Mouse (Mus musculus) gastrocnemius, postnatal 36 days (tissue): Measurements from ENCODE around the gene Glrp1. TPM values are rescaled to one million over a fixed set of nuclear protein-coding genes. Genes with fewer than 3 reads are reported as not detected.

Experiments used
- DNase-seq, 2 experiments: peaks; one replicate each; pipeline ENCODE4 v3.0.0; 2022
- intact Hi-C: fragments of 180-260 bp; cut with DNase I; formaldehyde crosslinking; loops from one replicate; pipeline ENCODE4 v1.15.1; 2025
- long read RNA-seq, 2 experiments: library from polyadenylated mRNA; stranded (forward); transcript quantifications; one replicate each; pipeline ENCODE4 v2.0.0; 2021
- total RNA-seq, 2 experiments: library from RNA; stranded (reverse); gene quantifications; 2 replicates each; pipeline ENCODE4 v1.2.3; 2021

The Glrp1 gene
- not detected for total RNA-seq
- long read RNA-seq, experiment 1 = 0 reads
- long read RNA-seq, experiment 2 = 0 reads

DNA sequence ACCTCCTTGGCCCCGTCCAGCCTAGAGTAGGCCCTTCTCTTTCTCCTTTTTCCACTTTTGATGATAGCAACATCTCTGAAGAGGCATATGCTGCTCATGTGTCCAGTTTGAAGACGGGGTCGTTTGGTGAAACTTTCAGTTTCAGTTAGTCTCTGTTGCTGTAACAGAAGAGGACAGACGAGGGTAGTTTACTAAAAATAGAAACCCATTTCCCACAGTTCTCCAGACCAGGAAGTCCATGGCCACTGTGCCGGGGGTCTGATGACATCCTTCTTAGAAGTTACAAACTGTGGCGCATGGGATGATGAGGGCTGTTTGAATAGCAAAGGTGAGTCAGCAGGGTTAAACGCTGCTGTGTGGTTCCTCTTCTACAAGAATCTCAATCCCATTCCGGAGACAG lies at the start of gene Glrp1:
Glrp1 (minus strand) TSS at position 278 of the 400 bp plus-strand sequence.
- intact Hi-C loops = no loop called here
- DNase-seq = no peak

DNA sequence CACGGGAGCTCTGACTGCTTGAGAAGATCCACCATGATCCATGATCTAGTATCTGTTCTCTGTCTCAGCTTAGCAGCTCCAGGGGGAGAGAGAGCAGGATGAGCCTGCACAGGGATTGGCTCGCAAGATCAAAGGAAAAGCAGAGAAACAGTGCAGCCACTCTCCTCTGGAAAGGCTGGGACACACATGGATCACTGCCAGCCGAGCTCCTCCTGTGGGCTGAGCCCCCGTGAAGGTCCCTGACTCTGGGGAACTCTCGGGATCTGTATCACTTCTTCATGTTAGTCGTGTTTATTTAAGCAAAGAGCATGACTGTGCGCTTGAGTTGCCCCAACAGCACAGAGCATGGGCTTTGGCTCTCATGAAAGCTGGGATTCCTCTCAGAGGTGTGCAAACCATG lies 49.4 kb upstream of the Glrp1 start:
- no peak for DNase-seq
- intact Hi-C loops = no loop called here

DNA sequence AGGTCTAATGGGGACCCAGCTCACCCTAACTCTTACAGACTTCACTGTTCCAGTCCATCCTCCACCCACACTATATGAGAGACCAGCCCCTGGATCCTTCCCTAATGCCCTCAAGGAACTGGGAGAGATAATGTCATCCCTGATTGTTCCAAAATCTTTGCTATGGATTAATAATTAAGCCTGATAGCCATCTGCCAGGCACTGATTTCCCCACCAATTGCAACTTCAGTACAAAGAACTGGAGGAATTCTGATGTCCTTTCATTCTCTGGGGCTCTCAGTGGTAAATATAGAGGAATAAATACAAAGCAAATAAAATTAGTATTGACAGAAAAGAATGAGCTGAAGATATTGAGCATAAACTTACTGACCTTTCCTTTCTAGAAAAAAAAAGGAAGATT lies 48.9 kb upstream of the Glrp1 start:
- DNase-seq = no peak
- intact Hi-C loops = no loop called here

DNA sequence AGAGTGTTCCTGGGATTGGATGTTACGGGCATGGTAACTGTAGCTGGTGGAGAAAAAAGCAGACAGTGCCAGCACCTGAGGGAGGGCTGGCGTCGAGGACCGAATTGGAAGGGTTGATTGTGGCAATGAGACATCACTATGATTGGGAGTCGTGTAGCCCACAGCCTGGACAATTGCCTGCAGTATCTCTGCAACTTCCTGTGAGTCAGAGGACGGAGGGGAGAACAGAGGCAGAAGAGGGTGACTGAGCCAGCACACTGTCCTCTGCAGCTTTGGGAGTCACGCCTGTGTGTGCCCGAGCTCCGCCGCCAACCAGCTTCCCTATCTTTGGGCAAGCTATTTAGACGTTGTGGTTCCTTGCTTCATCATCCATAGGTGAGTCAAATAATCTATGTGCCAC lies 46.5 kb upstream of the Glrp1 start:
- intact Hi-C loops = no loop called here

DNA sequence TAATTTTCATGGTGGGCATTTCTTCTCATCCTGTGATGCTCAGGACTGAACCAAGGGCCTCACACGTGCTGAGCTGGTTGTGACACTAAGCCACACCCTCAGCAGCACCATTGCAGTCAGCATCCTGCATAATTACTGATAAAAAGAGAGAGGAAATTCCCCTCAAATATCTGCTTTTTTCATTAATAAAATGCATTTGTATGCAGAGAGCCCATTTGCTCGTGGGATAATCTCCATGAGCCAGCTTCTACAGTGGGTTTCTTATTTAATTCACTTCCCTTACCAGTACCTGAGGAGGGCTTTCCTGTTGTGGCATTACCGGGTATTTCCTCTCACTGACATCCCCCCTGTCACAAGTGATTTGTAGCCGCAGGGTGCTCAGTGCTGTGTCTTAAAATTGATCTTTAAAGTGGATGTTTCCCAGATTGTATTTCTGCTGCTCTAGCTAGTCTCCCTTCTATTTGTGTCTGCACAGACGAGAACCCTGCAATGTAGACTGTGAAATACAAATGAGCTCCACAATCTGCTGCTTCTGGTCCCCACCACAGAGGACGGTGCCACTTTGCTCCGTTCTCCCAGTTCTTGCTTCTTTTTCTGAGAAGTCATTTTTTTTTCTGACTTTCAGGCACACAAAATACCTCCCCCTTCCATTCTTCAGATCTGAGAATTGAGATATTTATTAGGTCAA lies 43.8 kb upstream of the Glrp1 start:
- DNase-seq = no peak
- intact Hi-C loops = no loop called here

More for the DNA sequence above, 46.5 kb upstream of the Glrp1 start:
- no peak for DNase-seq

DNA sequence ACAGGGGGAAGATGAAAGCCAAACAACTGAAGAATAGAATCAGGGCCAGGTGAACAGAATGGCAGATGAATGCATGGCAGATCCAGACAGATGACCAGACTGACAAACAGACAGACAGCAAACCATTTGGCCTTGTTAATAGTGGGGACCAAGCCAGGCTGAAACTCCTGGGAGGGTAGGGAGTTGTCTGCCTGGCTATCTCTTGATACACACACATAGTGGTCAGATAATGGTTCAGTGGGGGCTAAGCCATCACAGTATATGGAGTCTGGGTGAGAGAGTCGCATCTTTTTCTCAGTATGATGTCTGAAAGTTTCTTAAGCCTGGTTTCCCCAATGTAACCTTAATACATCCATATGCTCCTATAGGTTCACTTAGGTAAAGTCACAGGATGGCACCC lies 39.4 kb upstream of the Glrp1 start:
- no peak for DNase-seq
- intact Hi-C loops = no loop called here

DNA sequence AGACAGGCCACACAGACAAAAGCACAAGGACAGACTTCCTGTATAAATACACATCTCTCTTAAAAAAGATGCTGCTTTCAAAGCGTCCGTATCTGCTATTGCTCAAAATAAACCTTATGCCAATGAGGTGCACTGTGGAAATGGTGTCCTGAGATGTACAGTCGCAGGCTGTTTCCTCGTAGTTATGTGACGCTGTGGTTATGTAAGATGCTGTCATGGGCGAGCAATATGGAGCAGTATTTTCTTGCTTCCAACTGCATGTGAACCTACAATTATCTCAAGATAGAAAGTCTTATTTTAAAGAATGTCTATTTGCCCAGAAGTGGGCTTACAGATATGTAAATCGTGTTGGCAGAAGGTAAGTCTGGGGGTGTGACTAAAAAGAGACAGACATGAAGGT lies 37.3 kb upstream of the Glrp1 start:
- intact Hi-C loops = no loop called here
- DNase-seq = no peak

DNA sequence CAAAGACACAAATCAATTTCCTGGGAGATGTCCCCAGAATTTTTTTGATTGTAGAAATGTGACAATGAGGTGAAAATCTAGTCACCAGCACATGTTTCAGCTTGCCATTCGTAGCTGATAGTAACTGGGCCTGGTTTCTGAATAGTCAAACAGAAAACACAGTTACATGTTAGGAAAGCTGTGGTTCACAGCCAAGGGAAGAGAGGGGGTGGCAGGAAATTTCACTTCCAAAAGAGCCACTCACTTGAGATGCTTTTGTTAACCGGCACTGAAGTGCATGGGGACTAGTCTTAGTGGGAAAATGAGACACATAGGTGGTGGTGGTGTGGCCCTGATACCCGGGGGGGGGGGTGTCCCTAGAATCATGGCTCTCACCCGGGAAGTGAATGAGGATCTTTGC lies 33.7 kb upstream of the Glrp1 start:
- intact Hi-C loops = no loop called here
- DNase-seq = no peak

DNA sequence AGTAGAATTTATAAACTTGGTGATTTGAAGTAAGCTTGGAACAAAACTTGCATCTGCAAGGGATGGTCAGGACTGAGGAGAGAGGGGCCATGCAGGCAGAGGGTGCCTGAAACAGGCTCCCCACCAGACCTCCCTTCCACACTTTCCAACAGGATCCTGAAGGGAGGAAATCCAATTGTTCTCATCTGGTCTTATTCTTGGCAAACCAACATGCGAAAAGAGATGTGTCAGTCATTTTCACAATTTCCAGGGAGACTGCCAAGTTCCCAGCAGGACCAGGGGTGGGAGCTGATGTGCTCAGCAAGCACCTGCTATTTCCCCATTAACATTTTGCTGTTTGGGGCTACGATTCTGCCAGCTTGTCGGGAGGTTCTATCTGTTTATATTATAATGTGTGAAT lies 30.0 kb upstream of the Glrp1 start:
- DNase-seq = no peak
- intact Hi-C loops = no loop called here

DNA sequence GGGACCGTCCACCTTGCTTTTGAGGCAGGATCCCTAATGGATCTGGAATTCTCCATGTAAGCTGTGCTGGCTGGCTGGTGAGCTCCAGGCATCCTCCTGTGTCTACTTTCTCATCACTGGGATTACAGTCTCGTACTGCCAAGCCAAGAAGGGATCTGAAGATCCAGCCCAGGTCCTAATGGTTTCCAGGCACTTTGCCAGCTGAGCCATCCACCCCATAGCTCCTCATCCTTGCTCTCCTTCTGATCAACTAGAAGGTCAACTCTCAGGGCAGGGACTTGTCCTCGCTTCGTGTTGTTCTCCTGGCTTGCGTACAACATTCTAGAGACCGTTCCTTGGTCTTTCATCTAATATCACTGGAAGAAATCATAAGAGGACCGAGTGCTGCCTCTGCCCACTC lies 29.4 kb upstream of the Glrp1 start:
- intact Hi-C loops = no loop called here
- DNase-seq = no peak

DNA sequence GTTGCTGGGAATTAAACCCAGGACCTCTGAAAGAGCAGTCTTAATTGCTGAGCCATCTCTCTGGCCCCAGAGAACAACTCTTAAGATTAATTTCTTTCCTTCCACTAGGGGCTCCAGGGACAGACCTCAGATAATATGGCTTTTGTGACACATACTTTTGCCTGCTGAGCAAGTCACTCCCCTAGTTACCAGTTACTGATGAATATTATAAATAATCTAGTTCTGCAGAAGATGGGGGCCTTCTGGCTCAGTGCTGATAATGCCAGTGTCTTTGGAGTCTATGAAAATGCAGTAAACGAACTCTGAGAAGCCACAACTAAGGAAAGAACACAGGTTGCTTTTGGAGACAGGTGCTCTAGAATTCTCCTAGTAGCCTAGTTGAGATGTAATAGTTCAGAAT lies 26.4 kb upstream of the Glrp1 start:
- intact Hi-C loops = no loop called here
- DNase-seq = no peak

DNA sequence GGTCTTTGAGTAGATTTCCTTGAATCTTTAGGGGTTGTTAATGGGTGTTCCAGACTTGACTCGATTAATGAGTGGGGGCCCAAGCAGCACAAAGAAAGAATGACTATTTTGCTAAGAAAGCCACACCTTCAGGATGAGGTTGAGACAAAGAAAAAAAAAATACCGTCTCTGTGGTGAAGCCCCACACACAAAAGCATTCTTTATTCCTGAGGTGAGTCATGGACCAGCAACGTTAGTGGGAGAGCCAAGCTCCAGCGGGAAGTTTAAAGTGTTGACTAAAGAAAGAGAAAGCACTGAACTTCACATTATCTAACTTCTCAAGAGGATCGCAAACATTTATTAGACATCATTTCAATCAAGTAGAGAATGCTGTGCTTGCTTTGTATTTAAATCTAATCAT lies 24.2 kb upstream of the Glrp1 start:
- intact Hi-C loops = no loop called here
- DNase-seq = no peak

DNA sequence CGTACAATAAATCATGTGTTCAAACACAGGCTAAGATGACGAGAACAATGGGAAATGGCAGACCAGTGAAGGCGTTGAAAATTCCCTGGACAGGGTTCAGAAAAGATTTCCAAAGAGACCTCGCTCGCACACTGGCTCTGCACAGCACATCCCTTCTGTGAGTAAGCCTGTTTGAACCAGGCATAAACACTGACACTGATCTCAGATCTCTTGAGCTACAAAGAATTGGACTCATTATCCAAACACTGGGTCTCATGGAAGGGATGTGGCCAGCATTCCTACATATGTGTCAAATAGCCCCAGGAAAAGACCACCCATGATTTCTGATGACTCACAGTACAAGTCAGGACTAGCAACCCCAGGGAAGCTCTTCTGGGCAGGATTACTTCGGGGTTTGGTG lies 16.3 kb upstream of the Glrp1 start:
- intact Hi-C loops = no loop called here
- no peak for DNase-seq

DNA sequence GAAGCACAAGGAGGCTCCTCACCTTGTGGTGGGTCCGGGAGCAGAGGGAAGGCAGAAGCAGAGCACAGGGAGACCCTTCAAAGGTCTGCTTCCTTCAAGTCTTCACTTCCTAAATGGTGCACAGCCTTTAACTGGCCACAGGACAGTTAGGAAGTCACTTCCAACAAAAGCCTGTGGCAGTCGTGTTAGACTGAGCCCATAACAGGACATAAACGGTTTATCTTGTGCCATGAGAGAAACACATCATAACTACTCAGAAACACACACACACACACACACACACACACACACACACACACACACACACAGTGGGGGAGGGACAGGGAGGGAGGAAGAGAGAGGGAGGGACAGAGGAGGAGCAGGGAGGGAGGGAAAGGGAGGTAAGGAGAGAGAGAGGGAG lies 15.8 kb upstream of the Glrp1 start:
- intact Hi-C loops = no loop called here
- DNase-seq = no peak

DNA sequence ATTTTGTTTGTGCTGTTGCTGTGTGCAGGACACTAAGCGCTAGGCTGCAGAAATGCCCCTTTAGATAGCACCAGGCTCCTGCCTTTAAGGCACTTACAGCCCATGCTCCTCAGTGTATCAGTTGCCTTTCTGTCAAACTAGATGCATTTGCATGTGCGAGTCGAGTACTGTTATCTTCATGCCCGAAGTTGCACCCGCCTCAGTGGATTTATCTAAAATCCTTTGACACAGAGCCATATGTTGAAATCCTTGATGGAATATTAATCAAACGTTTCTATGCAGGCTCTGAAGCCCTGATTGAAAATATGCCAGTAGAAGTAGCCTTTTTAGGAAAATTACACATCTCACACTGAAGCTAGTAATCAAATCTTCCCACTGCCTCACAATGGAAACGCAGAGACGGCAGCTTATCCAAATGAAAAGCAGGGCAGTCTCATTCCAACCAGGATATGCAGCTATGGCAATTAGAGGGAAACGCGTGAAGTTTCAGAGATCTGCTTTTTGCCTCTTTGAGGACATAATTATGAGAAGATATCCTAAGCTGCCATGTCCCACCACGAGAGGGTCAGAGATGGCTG lies 11.4 kb upstream of the Glrp1 start:
- intact Hi-C loops = no loop called here
- no peak for DNase-seq

DNA sequence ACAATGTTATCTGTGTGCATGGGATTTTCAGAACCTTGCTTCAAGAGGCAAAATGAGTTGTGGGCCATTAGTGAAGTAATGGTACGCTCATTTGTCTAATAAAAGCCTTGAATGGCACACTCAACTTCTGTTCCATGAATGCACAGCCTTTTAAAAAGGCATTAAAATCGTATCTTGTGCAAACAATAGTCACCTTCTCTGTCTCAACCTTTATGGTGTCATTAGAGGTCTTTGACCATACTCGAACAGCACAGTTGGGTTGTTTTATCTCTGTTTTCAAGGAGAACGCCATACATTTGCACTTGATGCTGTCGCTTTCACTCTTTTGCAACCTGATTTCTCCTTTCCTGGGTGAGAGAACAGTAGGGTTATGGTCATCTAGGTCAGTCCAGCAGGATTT lies 3.7 kb upstream of the Glrp1 start:
- intact Hi-C loops = no loop called here
- DNase-seq = no peak

DNA sequence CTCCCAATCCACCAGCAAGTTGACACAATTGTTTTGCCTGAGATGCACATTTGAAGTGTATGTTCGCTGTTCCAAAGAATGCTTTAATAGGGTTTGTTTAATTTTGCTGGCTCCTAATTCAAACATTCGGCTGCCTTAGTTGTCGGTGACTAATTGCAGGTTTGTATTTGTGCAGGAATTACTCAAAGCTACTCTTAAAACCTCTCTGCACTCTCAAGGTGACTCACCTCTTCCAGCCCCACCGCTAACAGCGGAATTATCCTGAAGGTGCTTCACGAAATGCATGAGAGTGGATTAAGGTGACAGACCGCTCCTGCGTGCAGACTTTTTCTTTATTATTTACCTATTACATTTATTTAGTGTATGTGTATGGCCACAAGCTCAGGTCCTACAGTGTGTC lies 2.0 kb downstream of the Glrp1 start:
- intact Hi-C loops = no loop called here
- no peak for DNase-seq

DNA sequence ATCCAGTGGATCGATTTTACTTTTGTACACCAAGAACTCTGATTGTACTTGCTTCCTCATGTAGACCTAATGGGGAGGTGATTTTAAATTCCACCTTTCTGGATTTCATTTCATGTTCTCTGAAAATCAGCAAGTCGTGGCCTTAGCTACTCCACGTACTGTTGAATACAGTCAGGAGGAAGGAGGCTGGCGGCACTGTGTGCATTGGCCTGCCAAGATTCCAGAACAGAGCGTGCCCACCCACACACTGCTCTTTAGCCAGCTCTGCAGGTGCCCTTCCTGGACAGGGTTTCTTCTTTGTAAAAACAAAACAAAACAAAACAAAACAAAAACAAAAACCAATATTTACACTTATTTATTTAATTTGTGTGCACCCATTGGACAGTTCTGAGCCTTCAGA lies 2.7 kb downstream of the Glrp1 start:
- DNase-seq = no peak
- intact Hi-C loops = no loop called here

DNA sequence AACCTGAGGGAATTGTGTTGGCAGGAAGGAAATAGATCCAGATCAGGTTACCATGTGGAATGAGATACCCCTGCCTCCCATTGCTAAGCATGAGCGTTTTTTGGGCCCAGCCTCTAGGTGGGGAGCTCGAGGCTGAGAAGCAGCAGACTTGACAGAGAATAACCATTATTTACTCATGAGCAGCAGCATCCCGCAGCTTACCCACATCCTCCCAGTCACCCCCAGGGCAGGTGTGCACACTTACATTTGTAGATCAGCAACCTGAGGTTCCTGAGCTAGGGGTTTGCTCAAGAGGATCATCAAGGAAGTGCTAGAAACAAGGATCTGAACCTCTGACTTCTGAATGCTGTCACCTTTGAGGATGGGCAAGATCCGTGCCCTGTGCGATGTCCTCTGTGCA lies 3.5 kb downstream of the Glrp1 start:
- DNase-seq = no peak
- intact Hi-C loops = no loop called here

DNA sequence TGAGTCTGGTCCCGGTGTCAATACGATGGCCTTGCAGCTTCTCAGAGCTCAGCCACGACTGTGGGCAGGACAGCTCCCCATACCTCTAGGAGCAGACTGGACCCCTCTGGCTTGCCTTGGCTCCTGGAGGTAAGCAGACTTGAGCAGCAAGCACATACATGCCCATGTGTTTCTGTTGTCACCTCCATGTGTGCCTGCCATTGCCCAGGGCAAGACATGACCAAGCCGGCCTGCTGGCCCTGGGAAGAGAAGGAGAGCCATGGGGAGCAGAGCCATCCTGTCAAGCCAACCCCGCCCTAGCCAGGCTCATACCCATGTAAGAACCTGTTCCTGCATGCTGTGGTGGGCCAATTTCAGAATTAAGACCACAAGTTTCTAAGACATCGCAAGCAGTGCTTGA lies 4.2 kb downstream of the Glrp1 start:
- DNase-seq = no peak
- intact Hi-C loops = no loop called here

DNA sequence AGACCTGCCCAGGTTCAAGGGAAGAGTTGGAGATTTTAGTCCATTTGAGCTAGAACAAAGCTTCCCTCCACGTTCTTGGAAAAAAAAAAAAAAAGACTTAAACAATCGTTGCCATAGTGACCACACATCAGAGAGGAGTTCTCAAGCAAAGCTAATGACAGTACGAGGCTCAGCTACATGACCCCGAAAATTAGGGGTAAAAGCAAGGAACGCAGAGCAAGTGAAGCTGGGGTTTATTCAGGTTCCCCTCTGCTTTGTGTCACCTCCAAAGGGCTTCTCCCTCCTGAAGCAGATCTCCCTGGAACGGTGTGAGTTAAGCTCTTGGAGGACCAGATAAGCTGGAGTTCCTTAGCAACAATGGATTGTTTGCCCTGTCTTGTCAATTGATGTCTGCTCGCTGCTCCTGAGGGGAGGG lies 5.3 kb downstream of the Glrp1 start:
- intact Hi-C loops = no loop called here
- DNase-seq = no peak

DNA sequence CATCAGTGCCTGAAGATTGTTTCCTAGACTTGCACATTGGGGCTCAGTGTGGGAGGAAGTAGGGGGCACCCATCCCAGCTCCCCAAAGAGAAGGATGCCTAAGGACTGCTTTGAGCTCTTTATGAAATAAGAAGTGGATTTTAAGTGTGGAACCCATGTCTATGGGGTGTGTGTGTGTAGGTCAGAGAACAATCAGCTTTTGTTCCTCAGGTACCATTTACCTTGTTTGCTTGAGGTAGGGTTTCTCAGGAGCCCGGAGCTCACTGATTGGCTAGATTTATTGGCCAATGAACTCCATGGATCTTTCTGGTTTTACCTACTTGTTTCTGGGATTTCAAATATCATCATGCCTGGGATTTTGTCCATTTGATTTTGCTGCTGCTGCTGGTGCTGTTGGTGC lies 7.0 kb downstream of the Glrp1 start:
- no peak for DNase-seq
- intact Hi-C loops = no loop called here

DNA sequence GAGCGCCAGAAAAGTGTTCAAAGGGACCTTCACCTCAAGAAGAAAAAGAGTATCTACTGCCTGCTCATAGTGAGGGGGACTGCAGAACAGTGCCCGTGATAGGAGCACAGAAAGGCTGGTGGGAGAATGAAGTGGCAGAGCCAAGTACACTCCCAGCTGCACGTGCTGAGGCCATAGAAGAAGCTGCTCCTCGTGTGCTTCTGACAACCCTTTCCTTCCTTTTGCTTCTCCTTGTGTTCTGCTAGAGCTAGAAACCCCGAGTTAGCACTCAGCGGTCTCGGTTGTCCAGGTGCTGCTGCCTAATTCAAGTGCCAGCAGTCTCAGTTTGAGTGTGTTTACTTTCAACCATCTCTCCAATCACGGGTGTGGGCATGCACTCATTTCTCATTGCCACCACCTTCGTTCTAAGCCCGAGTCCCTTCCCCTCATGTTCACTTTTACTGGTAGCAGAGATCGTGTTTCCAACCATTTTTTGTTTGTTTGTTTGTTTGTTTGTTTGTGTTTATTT lies 10.6 kb downstream of the Glrp1 start:
- intact Hi-C loops = no loop called here
- no peak for DNase-seq
